Mouse (Mus musculus) heart, adult 9 months (tissue): ENCODE data around the gene Crnkl1.

ENCODE experiments used
- DNase-seq, 2 experiments: peaks; one replicate each; pipeline ENCODE4 v3.0.0; 2022; ENCODE audit warnings: low spot score in 2 of 2

Crnkl1 gene

GRCm38 (mm10) chr2:145934339-145935231 is at the start of gene Crnkl1, which contains the start of gene Cfap61:
Gene Crnkl1 (minus strand): TSS chr2:145935014.
Gene Cfap61 (plus strand): TSS chr2:145934784.
- peak; percentile 92 to 95 for DNase-seq

DNA sequence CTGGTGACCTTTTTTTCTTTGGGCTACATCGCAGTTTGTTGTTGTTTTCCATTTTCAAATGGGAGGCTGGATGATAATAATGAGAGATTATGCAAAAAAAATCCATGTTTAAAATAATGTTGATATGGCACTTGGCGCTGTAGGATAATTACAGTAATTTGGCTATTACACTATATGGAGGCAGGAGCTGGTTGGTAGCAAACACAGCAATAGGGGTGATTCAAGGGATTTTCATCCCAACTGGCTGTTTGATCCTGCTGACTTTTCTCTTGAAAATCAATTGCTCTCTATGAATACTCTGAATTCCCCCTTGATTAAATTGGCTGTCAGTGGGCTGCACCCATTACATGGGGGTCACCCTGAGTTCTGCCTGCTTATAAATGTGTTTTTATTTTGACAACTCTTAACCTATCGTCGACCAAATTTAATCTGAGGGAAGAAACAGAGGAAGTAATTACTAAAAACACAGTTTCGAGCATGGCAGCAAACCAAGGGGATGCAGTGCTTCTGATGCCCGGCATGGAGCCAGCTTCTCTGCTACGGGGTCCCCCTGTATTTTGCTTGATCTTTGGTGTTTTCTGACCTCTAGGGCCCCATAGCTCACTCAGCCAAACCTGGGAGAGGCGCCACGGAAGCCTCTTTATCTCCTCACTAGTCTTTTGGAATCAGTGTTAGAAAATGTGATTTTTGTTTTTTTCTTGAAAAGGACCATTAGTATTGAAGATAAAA is 47.7 kb upstream of the Crnkl1 start:
- DNase-seq, result no peak

- DNase-seq, result no peak
These were observed 46.9 kb upstream of the Crnkl1 start for GRCm38 (mm10) chr2:145981699-145982112.

- DNase-seq, result no peak
These were observed 46.1 kb upstream of the Crnkl1 start for GRCm38 (mm10) chr2:145980881-145981280.

- no peak for DNase-seq
These were observed 44.8 kb upstream of the Crnkl1 start for GRCm38 (mm10) chr2:145979616-145980015.

DNA sequence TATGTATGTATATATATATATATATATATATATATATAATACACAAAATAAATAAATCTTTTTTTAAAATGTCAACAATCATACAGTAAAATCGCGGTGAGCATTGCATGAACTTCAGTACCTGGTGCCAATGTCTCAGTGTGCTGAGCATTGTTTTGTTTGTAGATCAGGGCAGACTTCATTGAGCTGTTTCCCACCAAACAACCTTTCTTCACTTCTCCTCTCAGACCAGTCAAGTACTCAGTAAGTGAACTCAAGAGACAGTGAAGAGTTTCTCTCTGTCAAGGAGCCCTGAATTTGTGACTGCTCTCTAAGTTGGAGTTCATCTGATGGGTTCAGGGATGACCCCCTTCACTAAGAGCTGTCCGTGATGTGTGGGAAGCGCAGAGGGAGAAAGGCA is 37.8 kb upstream of the Crnkl1 start:
- DNase-seq, result no peak

DNA sequence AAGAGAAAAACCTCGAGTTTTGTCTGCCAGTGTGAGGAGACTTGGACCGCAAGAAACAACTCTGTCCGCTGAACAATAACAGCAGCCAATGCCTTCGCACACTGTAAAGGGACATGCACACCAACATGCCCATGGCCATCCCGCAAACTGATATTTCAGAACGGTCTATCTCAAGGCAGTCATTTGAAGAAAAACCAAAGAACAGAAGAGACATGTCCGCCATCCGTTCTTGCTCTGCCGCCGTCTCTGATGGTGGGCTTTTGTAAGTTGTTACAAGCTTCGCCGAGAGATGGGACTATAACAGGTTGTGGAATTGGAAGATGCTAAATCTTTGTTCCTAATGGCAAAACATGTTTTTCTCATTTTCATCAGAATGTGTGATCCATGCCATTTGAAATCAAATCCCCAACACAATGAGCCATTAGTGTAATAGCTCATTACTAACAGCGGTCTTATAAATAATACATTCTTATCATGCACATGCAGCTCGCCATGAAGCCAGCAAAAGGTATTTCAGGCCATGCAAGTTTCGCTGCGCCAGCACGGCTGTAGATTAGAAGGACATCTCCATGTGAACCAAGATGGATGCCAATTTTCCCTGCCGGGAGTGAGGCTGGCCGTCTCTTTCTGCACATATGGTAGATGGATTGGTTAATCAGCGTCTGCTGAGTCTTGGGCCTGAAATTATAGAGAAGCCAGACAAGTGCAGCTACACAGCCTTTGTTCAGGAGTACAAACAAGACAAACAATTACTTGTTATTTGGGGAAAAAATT is 36.6 kb upstream of the Crnkl1 start:
- no peak for DNase-seq

GRCm38 (mm10) chr2:145970751-145971150 is 35.9 kb upstream of the Crnkl1 start:
- DNase-seq, result no peak

DNA sequence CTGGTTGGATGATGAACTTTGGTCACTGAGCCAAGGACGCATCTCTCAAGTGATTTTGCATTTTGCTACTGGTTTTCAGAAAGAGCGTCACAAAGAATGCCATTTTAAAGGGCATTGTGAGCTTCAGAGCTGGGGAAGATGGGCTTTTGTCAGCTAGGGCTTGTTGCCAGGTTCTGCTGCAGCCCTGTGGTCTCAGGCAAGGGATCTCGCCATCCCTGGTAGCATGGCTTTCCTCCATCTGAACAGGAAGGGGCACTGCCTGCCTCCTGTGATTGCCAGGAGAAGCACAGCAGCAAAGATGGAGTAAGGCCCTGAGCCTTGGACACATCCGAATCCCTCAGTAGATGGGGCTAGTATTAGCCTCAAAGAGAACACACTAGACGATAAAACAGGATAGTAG is 27.0 kb upstream of the Crnkl1 start:
- no peak for DNase-seq

GRCm38 (mm10) chr2:145958551-145958950 is 23.7 kb upstream of the Crnkl1 start:
- no peak for DNase-seq

DNA sequence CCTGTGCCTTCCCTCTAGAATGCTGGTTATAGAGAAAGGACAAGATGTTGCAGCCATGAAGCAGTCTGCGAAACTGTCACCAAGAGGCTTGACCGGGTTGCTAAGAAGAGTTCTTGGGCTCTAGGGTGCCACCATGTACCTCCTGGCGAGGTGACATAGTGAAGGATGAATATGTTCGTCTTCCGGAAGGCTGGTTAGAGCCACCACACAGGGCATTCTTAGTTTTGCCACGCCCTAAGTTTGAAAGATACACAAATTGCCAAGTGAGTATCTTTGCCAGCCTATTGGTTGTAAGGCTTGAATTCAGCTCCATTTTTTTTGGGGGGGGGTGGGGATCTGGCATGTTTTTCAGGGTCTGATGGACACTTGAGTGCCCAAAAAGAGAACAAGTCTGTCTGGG is 23.3 kb upstream of the Crnkl1 start:
- no peak for DNase-seq

DNA sequence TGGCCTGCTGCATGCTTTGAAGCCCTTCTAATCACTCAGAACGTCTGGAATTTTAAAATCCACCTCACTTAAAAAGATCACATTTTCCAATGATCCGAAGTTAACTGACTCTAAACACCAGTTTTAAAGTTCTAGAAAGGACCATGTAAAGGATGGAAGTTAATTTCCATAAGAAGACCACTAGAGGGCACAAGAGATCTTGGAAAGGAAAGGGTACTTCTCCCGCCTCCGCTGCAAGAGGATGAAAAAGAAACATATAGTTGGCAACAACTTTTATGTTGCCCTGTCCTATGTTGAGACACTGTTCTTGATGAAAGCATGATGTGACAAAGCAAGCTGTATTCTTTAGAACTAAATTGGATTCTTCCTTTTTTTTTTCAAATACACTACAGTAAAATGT is 22.6 kb upstream of the Crnkl1 start:
- DNase-seq, result no peak

DNA sequence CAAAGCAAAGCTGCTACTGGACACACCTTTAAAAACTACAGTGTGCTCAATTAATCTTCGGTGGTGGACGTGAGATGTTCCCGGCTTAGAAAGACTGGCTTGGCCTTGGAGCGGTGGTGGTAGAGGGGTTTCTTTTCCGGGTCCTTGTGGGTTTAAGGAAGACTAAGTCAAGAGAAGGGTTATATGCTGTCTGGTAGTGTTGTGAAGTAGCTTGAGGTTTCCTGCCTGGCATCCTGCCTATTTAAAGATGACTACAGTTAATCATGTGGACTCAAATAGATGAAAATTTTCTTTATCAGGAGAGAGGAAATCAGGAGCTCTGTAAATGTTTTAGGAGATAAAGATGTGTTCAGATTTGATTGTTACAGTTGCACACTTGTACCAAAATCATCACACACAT is 21.5 kb upstream of the Crnkl1 start:
- DNase-seq, result no peak

- no peak for DNase-seq
These were observed 21.0 kb upstream of the Crnkl1 start for GRCm38 (mm10) chr2:145955844-145956243.

GRCm38 (mm10) chr2:145952726-145953125 is 17.9 kb upstream of the Crnkl1 start:
- DNase-seq, result no peak

- no peak for DNase-seq
These were observed 15.4 kb upstream of the Crnkl1 start for GRCm38 (mm10) chr2:145950239-145950638.

GRCm38 (mm10) chr2:145949475-145950068 is 14.8 kb upstream of the Crnkl1 start:
- DNase-seq, result no peak

GRCm38 (mm10) chr2:145948402-145948954 is 13.7 kb upstream of the Crnkl1 start:
- DNase-seq, result no peak

DNA sequence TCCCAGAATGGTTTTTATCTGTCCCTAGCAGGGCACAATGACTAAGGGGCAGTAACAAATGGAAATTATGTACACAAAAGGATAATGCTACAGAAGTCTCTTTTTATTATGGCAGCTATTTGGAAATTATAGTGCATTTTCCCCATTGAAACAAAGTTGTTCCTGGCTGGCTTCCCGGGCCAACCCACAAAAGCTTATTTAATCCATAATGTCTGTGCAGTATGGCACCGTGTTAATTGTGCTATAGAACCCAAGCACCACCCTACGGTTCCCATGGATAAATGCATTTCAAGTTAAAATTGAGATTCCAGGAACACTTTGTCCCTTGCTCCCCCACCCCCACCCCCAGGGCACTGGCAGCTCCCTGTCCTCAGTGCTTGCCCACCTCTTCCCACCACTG is 9.5 kb upstream of the Crnkl1 start:
- no peak for DNase-seq

- no peak for DNase-seq
These were observed 6.6 kb upstream of the Crnkl1 start for GRCm38 (mm10) chr2:145941403-145941802.

DNA sequence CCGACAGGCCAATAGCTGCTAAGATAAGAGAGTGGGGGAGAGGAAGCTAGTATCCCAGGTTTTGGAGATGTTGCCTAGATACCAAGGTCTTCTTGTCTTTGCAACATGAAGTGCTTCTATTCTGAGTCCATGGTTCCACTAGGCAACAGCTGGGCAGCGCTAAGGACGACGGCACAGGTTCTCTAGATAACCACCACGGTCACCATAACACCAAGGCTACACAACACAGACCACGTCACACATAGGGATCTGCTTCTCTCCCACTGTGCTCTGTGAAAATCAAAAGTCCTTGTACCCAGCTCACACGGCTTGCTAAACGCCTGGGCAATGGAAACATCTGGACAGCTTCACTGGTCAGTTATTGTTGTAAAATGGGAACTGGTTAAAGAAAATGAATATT is 2.2 kb upstream of the Crnkl1 start:
- peak; percentile 67 to 77 for DNase-seq
